Mouse (Mus musculus): ENCODE results near the gene Polr3h. TPM values are rescaled to one million over a fixed set of nuclear protein-coding genes. Genes with fewer than 3 reads are reported as not detected.
"Not testable (repeated sequence)": the region's sequence is repeated elsewhere in the genome, so short reads cannot be mapped to it uniquely, and the experiment has no call there.

Gene Polr3h
- polyA plus RNA-seq, 1 experiment from 2014 or later = 68.2 TPM

DNA sequence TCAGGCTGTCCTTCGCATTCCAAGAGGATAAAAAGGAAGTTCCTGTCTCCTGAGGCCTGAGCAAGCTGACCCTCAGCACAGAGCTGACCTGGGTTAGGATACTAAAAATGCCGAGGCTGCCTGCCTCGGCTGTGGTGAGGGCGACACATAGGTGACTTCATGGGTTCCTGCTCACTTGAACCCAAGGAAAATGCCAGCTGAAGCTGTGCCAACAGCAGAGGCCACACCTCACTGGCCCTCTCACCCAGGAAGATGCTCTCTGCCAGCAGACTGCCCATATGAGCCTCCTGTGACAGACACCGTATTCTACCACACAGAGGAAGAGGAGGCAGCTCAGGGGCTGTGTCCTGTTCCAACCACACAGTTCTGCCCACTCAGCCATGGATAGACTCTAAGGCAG is 7.0 kb downstream of the Polr3h start:
- Histone ChIP-seq H3K4me3 (ENCODE audit: low read depth, low read length) (no peak overlapping the region), H3K4me2 (ENCODE audit: low read depth, severe bottlenecking) (no peak overlapping the region), H3K9me3 (ENCODE audit: control insufficient read depth, low read length) (no peaks in the 10 kb centered on the region), H3K27ac (replicated peaks; ENCODE audit: low read depth, low read length) (no peak overlapping the region), H3K36me3 (ENCODE audit: control insufficient read depth, insufficient read depth, low read length) (peaks cover 17% of the 10 kb centered on the region; the same call in 1 of the 2 replicates), H3K4me1 (ENCODE audit: control insufficient read depth, insufficient read depth, low read length) (no peaks in the 10 kb centered on the region), H3K9ac (ENCODE audit: low read length) (no peak overlapping the region), H3K27me3 (ENCODE audit: control insufficient read depth, insufficient read depth, low read length) (no peaks in the 10 kb centered on the region)
- WGBS = 89% methylated on average over 5 of the region's 5 CpGs
- DNase-seq (ENCODE audit: low spot score) = no peak
- ATAC-seq (ENCODE audit: insufficient number of reproducible peaks, low FRiP score, low TSS enrichment, low read depth) = no peak

DNA sequence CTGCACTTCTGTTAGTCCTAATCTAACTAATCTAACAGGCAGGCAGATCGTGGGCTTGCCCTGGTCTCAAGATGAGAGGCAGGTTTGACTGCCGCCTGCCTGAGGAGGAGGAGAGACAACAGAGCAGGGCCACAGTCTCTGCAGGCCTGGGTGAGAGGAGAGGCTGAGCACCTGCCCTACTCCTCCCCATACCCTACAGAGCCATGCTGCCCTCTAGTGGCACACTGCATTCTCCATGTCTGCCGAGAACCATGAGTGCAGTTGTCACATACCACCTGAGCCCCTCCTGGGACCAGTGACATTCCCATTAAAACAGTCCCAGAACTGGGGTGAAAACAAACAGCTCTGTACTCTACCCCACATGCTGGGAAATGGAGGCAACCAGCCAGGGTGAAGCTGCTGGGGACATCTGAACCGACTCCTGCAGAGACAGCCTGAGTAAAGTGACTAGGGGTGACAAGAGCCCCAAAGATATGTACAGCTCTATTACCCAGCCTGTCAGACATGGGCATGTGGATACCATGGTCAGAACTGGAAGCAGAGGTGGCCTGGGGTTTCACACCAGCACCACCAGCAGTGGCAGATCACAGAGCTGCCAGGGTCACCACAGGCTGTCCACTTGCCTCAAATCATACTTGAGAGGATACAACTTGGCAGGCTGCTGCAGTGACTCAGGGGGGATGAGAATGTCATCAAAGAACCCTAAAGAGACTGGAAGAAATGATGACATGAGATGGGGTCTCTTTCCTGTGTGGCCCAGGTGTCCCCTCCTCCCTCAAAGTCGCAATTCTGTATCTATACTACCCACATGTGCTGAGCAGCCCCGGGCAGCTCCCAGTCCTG is 8.2 kb downstream of the Polr3h start:
- DNase-seq (ENCODE audit: low spot score) = peak; percentile 76
- Histone ChIP-seq H3K4me3 (ENCODE audit: low read depth, low read length) (no peak overlapping the region), H3K4me1 (ENCODE audit: control insufficient read depth, insufficient read depth, low read length) (no peaks in the 10 kb centered on the region), H3K4me2 (ENCODE audit: low read depth, severe bottlenecking) (no peak overlapping the region), H3K27ac (replicated peaks; ENCODE audit: low read depth, low read length) (no peak overlapping the region), H3K36me3 (ENCODE audit: control insufficient read depth, insufficient read depth, low read length) (peaks cover 19% of the 10 kb centered on the region; the same call in 1 of the 2 replicates), H3K9me3 (ENCODE audit: control insufficient read depth, low read length) (no peaks in the 10 kb centered on the region), H3K27me3 (ENCODE audit: control insufficient read depth, insufficient read depth, low read length) (no peaks in the 10 kb centered on the region), H3K9ac (ENCODE audit: low read length) (no peak overlapping the region)
- no peak for ATAC-seq (ENCODE audit: insufficient number of reproducible peaks, low FRiP score, low TSS enrichment, low read depth)
- 57% methylated on average over 6 of the region's 6 CpGs for WGBS

DNA sequence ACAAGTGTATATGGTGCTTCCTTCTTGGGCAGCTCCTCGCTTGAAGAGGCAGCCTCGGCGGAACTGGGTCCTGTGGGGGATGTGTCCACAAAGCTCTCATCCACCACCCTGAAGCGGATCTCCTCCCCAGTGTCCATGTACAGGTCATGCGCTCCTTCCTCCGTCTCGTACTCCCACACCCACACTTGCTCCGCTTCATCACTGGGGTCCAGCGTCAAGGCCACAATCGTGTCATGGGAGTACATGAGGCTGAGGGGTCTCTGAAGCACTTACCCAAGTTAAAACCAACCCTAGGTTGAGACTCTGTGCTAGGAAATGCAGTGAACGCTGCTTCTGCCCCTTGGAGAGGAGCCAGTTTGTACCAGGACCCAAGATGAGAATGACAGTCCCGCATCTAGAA is 8.8 kb downstream of the Polr3h start:
- ATAC-seq (ENCODE audit: insufficient number of reproducible peaks, low FRiP score, low TSS enrichment, low read depth) (no peak), DNase-seq (ENCODE audit: low spot score) (no peak)
- H3K36me3 ChIP-seq (ENCODE audit: control insufficient read depth, insufficient read depth, low read length) = peaks cover 20% of the 10 kb centered on the region; the same call in 1 of the 2 replicates
- H3K4me2 ChIP-seq (ENCODE audit: low read depth, severe bottlenecking) = no peak overlapping the region
- H3K9me3 ChIP-seq (ENCODE audit: control insufficient read depth, low read length) = no peaks in the 10 kb centered on the region
- 90% methylated on average over 12 of the region's 12 CpGs for WGBS
- no peak overlapping the region for H3K4me3 ChIP-seq (ENCODE audit: low read depth, low read length)
- H3K27ac ChIP-seq (replicated peaks; ENCODE audit: low read depth, low read length) = no peak overlapping the region
- H3K4me1 ChIP-seq (ENCODE audit: control insufficient read depth, insufficient read depth, low read length) = no peaks in the 10 kb centered on the region
- no peak overlapping the region for H3K9ac ChIP-seq (ENCODE audit: low read length)
- no peaks in the 10 kb centered on the region for H3K27me3 ChIP-seq (ENCODE audit: control insufficient read depth, insufficient read depth, low read length)

DNA sequence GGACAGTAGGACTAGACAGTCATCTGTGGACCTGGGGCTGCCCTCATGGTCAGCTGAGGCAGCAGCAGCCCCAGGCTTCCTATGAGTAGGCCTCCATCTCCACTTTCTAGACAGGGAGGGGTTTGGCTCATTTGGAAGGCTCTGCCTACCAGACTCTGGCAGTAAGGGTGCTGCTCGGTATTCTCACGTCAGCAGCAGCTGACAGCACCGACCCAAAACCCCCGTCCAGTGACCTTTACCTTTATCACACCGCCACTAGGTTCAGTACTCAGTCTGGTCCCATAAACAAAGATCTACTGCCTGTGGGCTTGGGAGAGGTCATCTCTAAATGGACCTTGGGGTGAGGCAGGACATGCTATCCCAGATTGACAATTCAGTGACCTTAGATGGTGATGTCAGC is 10.4 kb downstream of the Polr3h start:
- Histone ChIP-seq H3K4me3 (ENCODE audit: low read depth, low read length) (no peak overlapping the region), H3K4me1 (ENCODE audit: control insufficient read depth, insufficient read depth, low read length) (no peaks in the 10 kb centered on the region), H3K9ac (ENCODE audit: low read length) (no peak overlapping the region), H3K27ac (replicated peaks; ENCODE audit: low read depth, low read length) (no peak overlapping the region), H3K4me2 (ENCODE audit: low read depth, severe bottlenecking) (no peak overlapping the region), H3K36me3 (ENCODE audit: control insufficient read depth, insufficient read depth, low read length) (peaks cover 29% of the 10 kb centered on the region; the same call in 1 of the 2 replicates), H3K27me3 (ENCODE audit: control insufficient read depth, insufficient read depth, low read length) (no peaks in the 10 kb centered on the region), H3K9me3 (ENCODE audit: control insufficient read depth, low read length) (no peaks in the 10 kb centered on the region)
- 81% methylated on average over 5 of the region's 5 CpGs for WGBS
- DNase-seq (ENCODE audit: low spot score) = no peak
- ATAC-seq (ENCODE audit: insufficient number of reproducible peaks, low FRiP score, low TSS enrichment, low read depth) = no peak

DNA sequence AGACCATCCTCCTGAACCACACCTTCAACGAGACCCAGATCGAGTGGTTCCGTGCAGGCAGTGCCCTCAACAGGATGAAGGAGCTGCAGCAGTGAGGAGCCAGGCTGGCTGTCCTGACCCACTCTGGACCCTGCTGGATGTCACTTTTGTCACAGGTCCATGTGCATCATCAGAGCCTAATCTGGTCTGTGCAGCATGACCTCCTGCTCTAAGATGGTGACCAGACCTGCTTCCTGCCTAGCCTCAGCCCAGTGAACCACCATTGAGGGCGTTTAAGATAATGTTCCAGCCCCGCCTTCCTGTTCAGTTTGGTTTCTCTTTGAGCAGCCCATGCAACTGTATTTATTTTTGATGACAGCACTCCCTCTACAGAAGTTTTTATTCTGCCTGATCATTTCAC is 11.4 kb downstream of the Polr3h start:
- 87% methylated on average over 5 of the region's 5 CpGs for WGBS
- no peaks in the 10 kb centered on the region for H3K27me3 ChIP-seq (ENCODE audit: control insufficient read depth, insufficient read depth, low read length)
- DNase-seq (ENCODE audit: low spot score) (no peak), ATAC-seq (ENCODE audit: insufficient number of reproducible peaks, low FRiP score, low TSS enrichment, low read depth) (no peak)
- H3K9me3 ChIP-seq (ENCODE audit: control insufficient read depth, low read length) = no peaks in the 10 kb centered on the region
- H3K9ac ChIP-seq (ENCODE audit: low read length) = no peak overlapping the region
- no peak overlapping the region for H3K27ac ChIP-seq (replicated peaks; ENCODE audit: low read depth, low read length)
- H3K36me3 ChIP-seq (ENCODE audit: control insufficient read depth, insufficient read depth, low read length) = peaks cover 36% of the 10 kb centered on the region
- no peak overlapping the region for H3K4me2 ChIP-seq (ENCODE audit: low read depth, severe bottlenecking)
- no peak overlapping the region for H3K4me3 ChIP-seq (ENCODE audit: low read depth, low read length)
- no peaks in the 10 kb centered on the region for H3K4me1 ChIP-seq (ENCODE audit: control insufficient read depth, insufficient read depth, low read length)

DNA sequence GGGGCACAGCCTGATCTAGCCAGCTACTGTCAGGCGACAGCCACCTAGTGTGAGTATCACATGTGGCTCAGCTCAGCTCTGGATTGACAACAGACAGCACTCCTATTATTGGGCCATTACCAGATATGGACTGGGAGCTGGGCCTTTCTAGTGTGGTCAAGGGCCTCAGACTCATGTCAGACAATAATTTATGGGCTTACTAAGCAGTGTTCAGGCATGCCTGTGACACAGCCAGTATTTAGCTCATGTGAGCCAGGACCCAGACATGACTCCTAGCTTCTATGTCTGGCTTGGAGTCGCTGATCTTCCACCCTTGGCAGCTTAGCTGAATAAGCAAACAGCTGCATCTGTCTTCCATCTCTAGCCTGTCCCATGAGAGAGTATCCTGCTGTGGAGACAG is 13.5 kb downstream of the Polr3h start:
- Histone ChIP-seq H3K4me3 (ENCODE audit: low read depth, low read length) (no peak overlapping the region), H3K36me3 (ENCODE audit: control insufficient read depth, insufficient read depth, low read length) (peaks cover 42% of the 10 kb centered on the region)
- WGBS = 85% methylated on average over 2 of the region's 2 CpGs

DNA sequence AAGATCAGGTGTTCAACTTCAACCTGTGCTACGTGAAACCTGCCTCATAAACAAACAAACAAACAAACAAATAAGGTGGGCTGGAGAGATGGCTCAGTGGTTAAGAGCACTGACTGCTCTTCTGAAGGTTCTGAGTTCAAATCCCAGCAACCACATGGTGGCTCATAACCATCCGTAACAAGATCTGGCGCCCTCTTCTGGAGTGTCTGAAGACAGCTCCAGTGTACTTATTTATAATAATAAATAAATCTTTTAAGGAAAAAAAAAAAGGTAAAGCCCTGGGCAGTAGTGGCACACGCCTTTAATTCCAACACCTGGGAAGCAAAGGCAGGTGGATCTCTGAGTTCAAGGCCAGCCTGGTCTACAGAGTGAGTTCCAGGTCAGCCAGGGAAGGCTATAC is 17.3 kb downstream of the Polr3h start:
- not testable (repeated sequence) for H3K4me1 ChIP-seq (ENCODE audit: control insufficient read depth, insufficient read depth, low read length); H3K27ac ChIP-seq (replicated peaks; ENCODE audit: low read depth, low read length); ATAC-seq (ENCODE audit: insufficient number of reproducible peaks, low FRiP score, low TSS enrichment, low read depth); H3K9ac ChIP-seq (ENCODE audit: low read length); H3K4me2 ChIP-seq (ENCODE audit: low read depth, severe bottlenecking); H3K4me3 ChIP-seq (ENCODE audit: low read depth, low read length); H3K27me3 ChIP-seq (ENCODE audit: control insufficient read depth, insufficient read depth, low read length); DNase-seq (ENCODE audit: low spot score); H3K9me3 ChIP-seq (ENCODE audit: control insufficient read depth, low read length)
- 89% methylated on average over 4 of the region's 4 CpGs for WGBS
- H3K36me3 ChIP-seq (ENCODE audit: control insufficient read depth, insufficient read depth, low read length) = peaks cover 34% of the 10 kb centered on the region

More for the DNA sequence above, 13.5 kb downstream of the Polr3h start:
- H3K9ac ChIP-seq (ENCODE audit: low read length) = no peak overlapping the region
- H3K27me3 ChIP-seq (ENCODE audit: control insufficient read depth, insufficient read depth, low read length) = no peaks in the 10 kb centered on the region
- H3K4me1 ChIP-seq (ENCODE audit: control insufficient read depth, insufficient read depth, low read length) = no peaks in the 10 kb centered on the region
- no peaks in the 10 kb centered on the region for H3K9me3 ChIP-seq (ENCODE audit: control insufficient read depth, low read length)
- no peak for DNase-seq (ENCODE audit: low spot score)
- H3K4me2 ChIP-seq (ENCODE audit: low read depth, severe bottlenecking) = no peak overlapping the region
- H3K27ac ChIP-seq (replicated peaks; ENCODE audit: low read depth, low read length) = no peak overlapping the region
- ATAC-seq (ENCODE audit: insufficient number of reproducible peaks, low FRiP score, low TSS enrichment, low read depth) = no peak

DNA sequence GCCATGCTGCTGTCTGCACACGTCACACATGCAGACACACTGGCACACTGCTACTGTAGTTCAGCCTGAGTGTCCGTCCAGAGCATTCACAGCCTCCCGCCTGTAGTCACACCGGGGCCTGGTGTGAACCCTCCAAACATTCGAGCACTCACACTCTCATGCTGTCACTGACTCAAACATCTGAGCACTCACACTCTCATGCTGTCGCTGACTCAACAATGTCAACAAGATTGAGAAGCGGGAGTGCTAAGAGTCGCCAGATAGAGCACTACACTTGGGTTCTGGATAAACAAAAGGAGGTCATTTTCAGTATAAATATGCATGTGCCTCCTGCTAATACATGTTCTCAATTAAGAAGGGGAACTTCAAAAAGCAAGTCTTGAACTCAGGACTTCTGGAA is 18.1 kb downstream of the Polr3h start:
- 94% methylated on average over 8 of the region's 8 CpGs for WGBS
- no peak overlapping the region for H3K4me2 ChIP-seq (ENCODE audit: low read depth, severe bottlenecking)
- no peak overlapping the region for H3K27ac ChIP-seq (replicated peaks; ENCODE audit: low read depth, low read length)
- H3K4me1 ChIP-seq (ENCODE audit: control insufficient read depth, insufficient read depth, low read length) = no peaks in the 10 kb centered on the region
- peaks cover 31% of the 10 kb centered on the region for H3K36me3 ChIP-seq (ENCODE audit: control insufficient read depth, insufficient read depth, low read length)
- H3K9me3 ChIP-seq (ENCODE audit: control insufficient read depth, low read length) = no peaks in the 10 kb centered on the region
- H3K27me3 ChIP-seq (ENCODE audit: control insufficient read depth, insufficient read depth, low read length) = no peaks in the 10 kb centered on the region
- no peak overlapping the region for H3K4me3 ChIP-seq (ENCODE audit: low read depth, low read length)
- DNase-seq (ENCODE audit: low spot score) (no peak), ATAC-seq (ENCODE audit: insufficient number of reproducible peaks, low FRiP score, low TSS enrichment, low read depth) (no peak)
- H3K9ac ChIP-seq (ENCODE audit: low read length) = no peak overlapping the region

All from limb, embryonic 11.5 days (tissue).